Mouse (Mus musculus): ENCODE data around the gene Slc6a9. TPM values are rescaled to one million over a fixed set of nuclear protein-coding genes. Genes with fewer than 3 reads are reported as not detected.

Slc6a9 gene
- polyA plus RNA-seq, 1 experiment from 2014 or later, result 9.5 TPM

DNA sequence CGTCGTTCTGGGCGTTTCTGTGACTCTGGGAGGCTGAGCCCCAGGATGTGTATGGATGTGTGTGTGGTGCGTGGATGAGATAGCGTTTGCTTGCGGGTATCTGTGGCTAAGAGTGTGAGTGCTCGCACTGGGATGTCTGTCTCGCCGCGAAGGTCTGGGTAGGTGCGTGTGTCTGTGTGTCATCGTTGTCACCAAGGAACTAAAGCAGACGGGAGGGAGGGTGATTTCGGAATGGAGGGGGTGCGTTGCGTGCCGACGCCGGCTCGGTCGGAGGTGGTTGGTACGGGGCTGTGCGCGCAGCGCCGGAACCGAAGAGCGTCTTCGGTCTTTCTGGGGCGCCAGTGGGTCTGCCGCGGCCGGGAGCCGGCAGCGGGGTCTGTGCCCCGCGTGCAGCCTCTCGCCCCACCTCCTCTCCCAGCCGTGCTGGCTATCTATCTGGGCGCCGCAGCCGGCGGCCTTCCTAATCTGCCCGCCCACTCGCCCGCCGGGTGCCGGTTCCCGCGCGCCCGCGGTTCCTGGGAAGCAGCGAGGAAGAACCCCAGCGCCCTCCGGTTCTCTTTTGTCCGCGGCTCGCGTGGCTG lies 1.3 kb downstream of the Slc6a9 start:
- ATAC-seq (replicated peaks; ENCODE audit: low FRiP score, low TSS enrichment, low read depth) (peak; percentile 40), DNase-seq (ENCODE audit: low spot score) (no peak)
- Histone ChIP-seq H3K4me1 (replicated peaks; ENCODE audit: control insufficient read depth, insufficient read depth, low read length) (peaks cover 7% of the 10 kb centered on the region), H3K9me3 (ENCODE audit: control insufficient read depth, low read length) (no peaks in the 10 kb centered on the region), H3K4me3 (ENCODE audit: low read depth, low read length) (peak overlapping the region; percentile 76), H3K27ac (ENCODE audit: low read depth) (peak overlapping the region; percentile 90), H3K27me3 (replicated peaks; ENCODE audit: control insufficient read depth, insufficient read depth, low read length) (no peaks in the 10 kb centered on the region), H3K9ac (ENCODE audit: low read length) (peak overlapping the region; percentile 74), H3K36me3 (ENCODE audit: control insufficient read depth, insufficient read depth, low read length) (no peaks in the 10 kb centered on the region), H3K4me2 (ENCODE audit: low read length) (peak overlapping the region; percentile 77)
- under 1% methylated on average over 57 of the region's 60 CpGs for WGBS

- H3K27ac ChIP-seq (ENCODE audit: low read depth), result peak overlapping the region; percentile 90
- under 1% methylated on average over 42 of the region's 48 CpGs for WGBS
- ATAC-seq (replicated peaks; ENCODE audit: low FRiP score, low TSS enrichment, low read depth) (peak; percentile 87), DNase-seq (ENCODE audit: low spot score) (peak; percentile 97)
- H3K9ac ChIP-seq (ENCODE audit: low read length), result peak overlapping the region; percentile 74
- H3K9me3 ChIP-seq (ENCODE audit: control insufficient read depth, low read length), result no peaks in the 10 kb centered on the region
- no peaks in the 10 kb centered on the region for H3K27me3 ChIP-seq (replicated peaks; ENCODE audit: control insufficient read depth, insufficient read depth, low read length)
- peak overlapping the region; percentile 77 for H3K4me2 ChIP-seq (ENCODE audit: low read length)
- H3K4me3 ChIP-seq (ENCODE audit: low read depth, low read length), result peak overlapping the region; percentile 76
- no peaks in the 10 kb centered on the region for H3K36me3 ChIP-seq (ENCODE audit: control insufficient read depth, insufficient read depth, low read length)
- H3K4me1 ChIP-seq (replicated peaks; ENCODE audit: control insufficient read depth, insufficient read depth, low read length), result peaks cover 5% of the 10 kb centered on the region
Observed at GRCm38 (mm10) chr4:117836204-117836767, 2.0 kb downstream of the Slc6a9 start.

DNA sequence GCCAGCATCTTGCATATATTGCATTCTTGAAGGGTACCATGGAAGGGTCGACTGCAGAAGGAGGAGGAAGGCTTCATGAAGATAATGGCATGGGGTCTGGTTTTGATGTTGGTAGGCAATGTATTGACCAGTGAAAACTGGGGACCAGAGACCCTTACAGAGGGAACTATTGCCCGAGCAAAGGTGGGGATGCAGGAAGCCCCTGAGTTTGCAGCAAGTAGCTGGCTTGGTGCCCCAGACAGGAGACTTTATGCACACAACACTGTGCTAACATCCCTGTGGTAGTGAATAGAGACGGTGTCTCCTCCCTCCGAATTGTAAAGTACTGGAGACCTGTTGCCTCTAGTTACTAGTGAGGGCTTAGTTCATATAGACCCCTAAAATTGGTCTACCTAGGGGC lies 3.0 kb downstream of the Slc6a9 start:
- DNase-seq (ENCODE audit: low spot score) (no peak), ATAC-seq (replicated peaks; ENCODE audit: low FRiP score, low TSS enrichment, low read depth) (no peak)
- no peaks in the 10 kb centered on the region for H3K9me3 ChIP-seq (ENCODE audit: control insufficient read depth, low read length)
- no peak overlapping the region for H3K27ac ChIP-seq (ENCODE audit: low read depth)
- no peak overlapping the region for H3K4me3 ChIP-seq (ENCODE audit: low read depth, low read length)
- H3K36me3 ChIP-seq (ENCODE audit: control insufficient read depth, insufficient read depth, low read length), result no peaks in the 10 kb centered on the region
- peaks cover 5% of the 10 kb centered on the region for H3K4me1 ChIP-seq (replicated peaks; ENCODE audit: control insufficient read depth, insufficient read depth, low read length)
- peak overlapping the region; percentile 77; the same call in 1 of the 2 replicates for H3K4me2 ChIP-seq (ENCODE audit: low read length)
- WGBS, result 66% methylated on average over 4 of the region's 4 CpGs
- H3K27me3 ChIP-seq (replicated peaks; ENCODE audit: control insufficient read depth, insufficient read depth, low read length), result no peaks in the 10 kb centered on the region
- H3K9ac ChIP-seq (ENCODE audit: low read length), result no peak overlapping the region

DNA sequence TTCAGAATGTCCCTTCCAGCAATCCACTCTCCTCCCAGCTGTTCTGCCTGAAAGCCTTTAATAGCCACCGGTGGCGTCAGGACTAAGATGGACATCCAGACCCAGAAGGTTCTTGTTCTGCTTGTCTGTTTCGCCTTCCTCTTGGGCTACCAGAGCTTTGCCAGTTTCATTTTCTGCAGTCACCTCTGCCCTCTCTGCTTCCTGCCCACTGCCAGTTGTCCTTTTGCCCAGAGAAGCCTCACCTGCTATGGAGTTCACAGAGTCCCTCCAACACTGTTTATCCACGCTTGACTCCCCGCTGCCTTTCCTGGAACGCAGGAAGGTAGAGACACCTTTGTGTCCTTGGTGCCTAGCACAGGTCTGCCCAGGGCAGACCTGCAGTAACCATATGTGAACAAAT lies 5.1 kb downstream of the Slc6a9 start:
- DNase-seq (ENCODE audit: low spot score), result no peak

GRCm38 (mm10) chr4:117840821-117841220 lies 6.5 kb downstream of the Slc6a9 start:
- no peak for DNase-seq (ENCODE audit: low spot score)
- no peak overlapping the region for H3K9ac ChIP-seq (ENCODE audit: low read length)
- ATAC-seq (replicated peaks; ENCODE audit: low FRiP score, low TSS enrichment, low read depth), result no peak
- no peaks in the 10 kb centered on the region for H3K9me3 ChIP-seq (ENCODE audit: control insufficient read depth, low read length)
- H3K27ac ChIP-seq (ENCODE audit: low read depth), result no peak overlapping the region
- H3K4me3 ChIP-seq (ENCODE audit: low read depth, low read length), result no peak overlapping the region
- H3K27me3 ChIP-seq (replicated peaks; ENCODE audit: control insufficient read depth, insufficient read depth, low read length), result no peaks in the 10 kb centered on the region
- 92% methylated on average over 5 of the region's 5 CpGs for WGBS
- peaks cover 2% of the 10 kb centered on the region for H3K36me3 ChIP-seq (ENCODE audit: control insufficient read depth, insufficient read depth, low read length)
- no peaks in the 10 kb centered on the region for H3K4me1 ChIP-seq (replicated peaks; ENCODE audit: control insufficient read depth, insufficient read depth, low read length)
- H3K4me2 ChIP-seq (ENCODE audit: low read length), result no peak overlapping the region

More for the DNA sequence above, 5.1 kb downstream of the Slc6a9 start:
- ATAC-seq (replicated peaks; ENCODE audit: low FRiP score, low TSS enrichment, low read depth), result no peak
- H3K9me3 ChIP-seq (ENCODE audit: control insufficient read depth, low read length), result no peaks in the 10 kb centered on the region
- no peak overlapping the region for H3K27ac ChIP-seq (ENCODE audit: low read depth)
- peaks cover 5% of the 10 kb centered on the region for H3K4me1 ChIP-seq (replicated peaks; ENCODE audit: control insufficient read depth, insufficient read depth, low read length)
- no peak overlapping the region for H3K4me2 ChIP-seq (ENCODE audit: low read length)
- no peaks in the 10 kb centered on the region for H3K36me3 ChIP-seq (ENCODE audit: control insufficient read depth, insufficient read depth, low read length)
- no peak overlapping the region for H3K9ac ChIP-seq (ENCODE audit: low read length)
- H3K4me3 ChIP-seq (ENCODE audit: low read depth, low read length), result no peak overlapping the region
- H3K27me3 ChIP-seq (replicated peaks; ENCODE audit: control insufficient read depth, insufficient read depth, low read length), result no peaks in the 10 kb centered on the region
- 80% methylated on average over 6 of the region's 6 CpGs for WGBS

- Histone ChIP-seq H3K9me3 (ENCODE audit: control insufficient read depth, low read length) (no peaks in the 10 kb centered on the region), H3K36me3 (ENCODE audit: control insufficient read depth, insufficient read depth, low read length) (peaks cover 10% of the 10 kb centered on the region), H3K4me1 (replicated peaks; ENCODE audit: control insufficient read depth, insufficient read depth, low read length) (no peaks in the 10 kb centered on the region), H3K27me3 (replicated peaks; ENCODE audit: control insufficient read depth, insufficient read depth, low read length) (no peaks in the 10 kb centered on the region), H3K4me3 (ENCODE audit: low read depth, low read length) (no peak overlapping the region), H3K27ac (ENCODE audit: low read depth) (no peak overlapping the region), H3K4me2 (ENCODE audit: low read length) (no peak overlapping the region), H3K9ac (ENCODE audit: low read length) (no peak overlapping the region)
- ATAC-seq (replicated peaks; ENCODE audit: low FRiP score, low TSS enrichment, low read depth), result no peak
- 65% methylated on average over 3 of the region's 3 CpGs for WGBS
- no peak for DNase-seq (ENCODE audit: low spot score)
Observed at GRCm38 (mm10) chr4:117841566-117841965, 7.3 kb downstream of the Slc6a9 start.

DNA sequence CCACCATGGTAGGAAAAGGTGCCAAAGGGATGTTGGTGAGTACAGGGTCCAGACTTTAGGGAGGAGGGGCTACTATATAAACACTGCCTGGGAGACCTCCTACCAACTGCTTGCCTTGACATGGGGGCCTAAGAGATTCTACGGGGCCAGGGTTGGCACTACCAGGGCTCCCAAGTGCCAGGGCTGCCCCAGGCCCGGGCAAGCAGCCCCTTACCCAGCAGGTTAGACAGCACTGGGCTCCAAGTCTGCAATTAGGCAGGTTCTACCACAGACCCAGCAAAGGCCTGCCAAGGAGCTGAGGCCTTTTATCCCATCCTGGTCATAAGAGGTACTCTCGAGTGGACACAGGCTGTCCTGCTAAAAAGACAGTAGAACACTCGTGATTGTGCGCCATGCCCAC lies 8.8 kb downstream of the Slc6a9 start:
- no peak overlapping the region for H3K4me3 ChIP-seq (ENCODE audit: low read depth, low read length)
- no peak overlapping the region for H3K27ac ChIP-seq (ENCODE audit: low read depth)
- H3K27me3 ChIP-seq (replicated peaks; ENCODE audit: control insufficient read depth, insufficient read depth, low read length), result no peaks in the 10 kb centered on the region
- no peak for DNase-seq (ENCODE audit: low spot score)
- H3K9ac ChIP-seq (ENCODE audit: low read length), result no peak overlapping the region
- no peaks in the 10 kb centered on the region for H3K4me1 ChIP-seq (replicated peaks; ENCODE audit: control insufficient read depth, insufficient read depth, low read length)
- H3K9me3 ChIP-seq (ENCODE audit: control insufficient read depth, low read length), result no peaks in the 10 kb centered on the region
- 88% methylated on average over 5 of the region's 5 CpGs for WGBS
- no peak for ATAC-seq (replicated peaks; ENCODE audit: low FRiP score, low TSS enrichment, low read depth)
- H3K36me3 ChIP-seq (ENCODE audit: control insufficient read depth, insufficient read depth, low read length), result peaks cover 12% of the 10 kb centered on the region
- no peak overlapping the region for H3K4me2 ChIP-seq (ENCODE audit: low read length)

GRCm38 (mm10) chr4:117844467-117844866 lies 10.2 kb downstream of the Slc6a9 start:
- no peak overlapping the region for H3K9ac ChIP-seq (ENCODE audit: low read length)
- H3K9me3 ChIP-seq (ENCODE audit: control insufficient read depth, low read length), result no peaks in the 10 kb centered on the region
- DNase-seq (ENCODE audit: low spot score) (no peak), ATAC-seq (replicated peaks; ENCODE audit: low FRiP score, low TSS enrichment, low read depth) (no peak)
- H3K27ac ChIP-seq (ENCODE audit: low read depth), result no peak overlapping the region
- WGBS, result 77% methylated on average over 5 of the region's 5 CpGs
- no peak overlapping the region for H3K4me3 ChIP-seq (ENCODE audit: low read depth, low read length)
- H3K4me1 ChIP-seq (replicated peaks; ENCODE audit: control insufficient read depth, insufficient read depth, low read length), result no peaks in the 10 kb centered on the region
- no peak overlapping the region for H3K4me2 ChIP-seq (ENCODE audit: low read length)
- no peaks in the 10 kb centered on the region for H3K27me3 ChIP-seq (replicated peaks; ENCODE audit: control insufficient read depth, insufficient read depth, low read length)
- H3K36me3 ChIP-seq (ENCODE audit: control insufficient read depth, insufficient read depth, low read length), result peaks cover 12% of the 10 kb centered on the region

GRCm38 (mm10) chr4:117845316-117845715 lies 11.0 kb downstream of the Slc6a9 start:
- Histone ChIP-seq H3K36me3 (ENCODE audit: control insufficient read depth, insufficient read depth, low read length) (peaks cover 12% of the 10 kb centered on the region), H3K27me3 (replicated peaks; ENCODE audit: control insufficient read depth, insufficient read depth, low read length) (no peaks in the 10 kb centered on the region), H3K4me2 (ENCODE audit: low read length) (no peak overlapping the region), H3K9me3 (ENCODE audit: control insufficient read depth, low read length) (no peaks in the 10 kb centered on the region), H3K4me1 (replicated peaks; ENCODE audit: control insufficient read depth, insufficient read depth, low read length) (no peaks in the 10 kb centered on the region), H3K27ac (ENCODE audit: low read depth) (no peak overlapping the region), H3K9ac (ENCODE audit: low read length) (no peak overlapping the region), H3K4me3 (ENCODE audit: low read depth, low read length) (no peak overlapping the region)
- no peak for DNase-seq (ENCODE audit: low spot score)
- 85% methylated on average over 11 of the region's 11 CpGs for WGBS
- ATAC-seq (replicated peaks; ENCODE audit: low FRiP score, low TSS enrichment, low read depth), result no peak
